Mouse (Mus musculus): ENCODE results near the gene Gm44965. TPM values are rescaled to one million over a fixed set of nuclear protein-coding genes. Genes with fewer than 3 reads are reported as not detected.

Gene Gm44965
- total and polyA plus RNA-seq, 3 experiments: not detected

DNA sequence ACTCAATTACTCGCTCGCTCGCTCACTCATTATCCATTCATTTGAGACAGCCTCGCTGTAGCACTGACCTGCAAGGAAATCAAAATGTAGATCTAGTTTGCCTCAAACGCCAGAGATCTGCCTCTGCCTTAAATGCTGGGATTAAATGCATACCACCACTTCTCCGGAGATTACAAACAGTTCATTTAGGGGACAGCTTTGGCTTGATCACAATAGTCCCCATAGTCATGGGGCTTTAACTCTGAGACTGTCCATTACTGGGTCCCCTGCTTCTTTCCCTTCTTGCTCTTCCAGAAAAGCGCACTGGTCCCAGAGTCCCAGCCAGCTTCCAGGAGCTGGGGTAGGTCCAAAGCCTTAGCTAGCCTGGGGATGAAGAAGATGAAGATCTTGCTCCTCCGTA lies 32.7 kb downstream of the Gm44965 start, which contains the start of gene AI854703:
Gene AI854703 (plus strand): TSS at position 301 of the 400 bp plus-strand sequence.
- no peak for DNase-seq

DNA sequence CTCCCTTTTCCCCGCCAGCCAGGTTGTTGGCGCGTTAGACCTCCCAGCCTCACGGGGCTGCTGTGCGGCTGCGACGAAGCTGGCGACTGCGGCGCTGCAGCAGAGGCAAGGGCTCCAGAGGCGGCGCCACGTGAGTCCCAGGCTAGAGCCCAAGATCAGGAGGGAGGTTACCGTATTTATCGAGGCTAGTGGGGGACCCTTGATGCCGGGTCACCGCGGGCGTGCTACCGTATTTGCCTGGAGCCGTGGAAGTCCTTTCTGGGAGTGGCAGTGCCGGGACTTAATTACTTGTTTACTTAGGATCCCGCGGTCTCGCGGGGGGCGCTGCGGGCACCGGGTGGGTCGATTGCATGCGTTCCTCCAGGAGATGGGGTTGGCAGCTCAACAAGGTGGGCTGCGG lies 33.2 kb downstream of the Gm44965 start:
- peak; percentile 77 for DNase-seq

DNA sequence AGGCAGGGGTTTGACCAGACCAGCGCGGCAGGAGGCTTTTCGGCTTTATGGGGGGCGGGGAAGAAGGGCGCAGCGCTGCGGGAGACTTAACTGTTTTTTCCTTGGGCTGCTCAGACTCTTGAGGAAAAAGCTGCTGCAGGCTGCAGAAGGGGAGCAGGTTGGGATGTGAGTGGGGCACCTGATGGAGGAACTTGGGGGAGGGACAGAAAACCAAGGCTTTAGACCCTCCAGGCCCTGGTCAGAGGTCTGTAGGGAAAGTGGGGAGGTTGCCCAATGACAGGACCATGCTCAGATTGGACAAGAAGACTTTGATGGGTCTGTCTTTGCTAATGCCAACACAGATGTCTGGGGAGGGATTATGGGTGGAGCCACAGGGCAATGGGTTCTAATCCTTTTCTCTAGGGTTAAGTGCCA lies 33.8 kb downstream of the Gm44965 start:
- DNase-seq: no peak

DNA sequence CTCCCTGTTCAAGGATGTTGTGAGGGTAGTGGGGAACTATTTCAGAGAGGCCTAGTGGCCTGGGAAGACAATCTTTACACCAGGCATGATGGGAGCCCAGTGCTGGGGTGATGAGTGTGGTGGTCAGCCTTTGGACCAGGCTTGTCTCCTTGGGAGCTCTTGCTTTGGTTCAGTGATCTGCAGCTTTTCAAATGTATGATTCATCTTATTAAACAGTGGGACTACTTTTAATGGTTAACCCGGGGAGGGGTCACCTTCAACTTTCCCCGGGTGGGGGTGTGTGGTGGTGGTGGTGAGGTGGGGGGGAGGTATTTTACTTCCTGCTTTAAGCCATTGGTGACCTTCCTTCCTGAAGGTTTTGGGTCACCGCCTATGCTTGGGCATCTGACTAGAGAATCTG lies 34.6 kb downstream of the Gm44965 start:
- DNase-seq: no peak

DNA sequence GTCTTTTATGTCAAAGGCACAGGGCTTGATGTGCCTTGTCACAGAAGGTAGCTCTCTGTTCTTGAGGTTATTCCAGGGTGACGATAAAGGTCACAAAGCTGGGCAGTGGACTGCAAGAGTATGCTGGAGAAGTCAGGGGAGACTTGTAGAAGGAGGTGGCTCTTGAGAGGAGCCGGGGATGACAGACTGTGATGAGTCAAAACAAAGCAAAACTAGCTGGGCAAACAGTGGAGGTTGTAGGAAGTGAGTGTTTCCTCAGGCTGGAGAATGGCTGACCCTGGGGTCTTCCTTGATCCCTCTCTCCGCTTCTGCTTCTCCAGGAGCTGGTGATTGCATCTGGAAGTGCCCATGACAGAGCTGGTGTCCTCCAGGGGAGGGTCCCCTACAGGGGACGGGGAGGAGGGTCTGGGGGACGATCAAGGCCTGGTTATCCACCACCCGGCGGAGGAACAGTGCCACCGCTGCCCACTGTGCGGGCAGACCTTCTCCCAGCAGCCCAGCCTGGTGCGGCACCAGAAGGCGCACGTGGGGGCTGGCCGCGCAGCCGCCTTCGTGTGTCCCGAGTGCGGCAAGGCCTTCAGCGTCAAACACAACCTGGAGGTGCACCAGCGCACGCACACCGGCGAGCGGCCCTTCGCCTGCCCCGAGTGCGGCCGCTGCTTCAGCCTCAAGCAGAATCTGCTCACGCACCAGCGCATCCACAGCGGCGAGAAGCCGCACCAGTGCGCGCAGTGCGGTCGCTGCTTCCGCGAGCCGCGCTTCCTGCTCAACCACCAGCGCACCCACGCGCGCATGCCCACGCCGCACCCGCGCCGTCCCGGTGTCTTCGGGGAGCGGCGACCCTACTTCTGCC lies 35.3 kb downstream of the Gm44965 start:
- peak; percentile 36 for DNase-seq

DNA sequence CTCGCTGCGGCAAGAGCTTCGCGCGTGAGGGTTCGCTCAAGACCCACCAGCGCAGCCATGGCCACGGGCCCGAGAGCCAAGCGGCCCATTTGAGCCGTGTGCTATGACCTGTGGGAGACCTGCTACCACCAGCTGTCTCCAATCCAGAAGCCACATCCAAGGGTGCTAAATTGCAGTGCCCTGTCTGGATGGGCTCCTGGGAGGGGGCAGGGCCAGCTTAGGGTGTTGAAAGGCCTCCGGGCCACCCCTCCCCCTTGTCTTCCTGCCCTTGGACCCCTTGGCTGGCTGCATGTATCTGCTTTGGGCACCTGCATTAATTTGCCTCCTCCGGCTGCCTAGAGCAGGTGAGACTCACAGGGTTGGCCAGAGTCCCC lies 35.9 kb downstream of the Gm44965 start:
- no peak for DNase-seq

DNA sequence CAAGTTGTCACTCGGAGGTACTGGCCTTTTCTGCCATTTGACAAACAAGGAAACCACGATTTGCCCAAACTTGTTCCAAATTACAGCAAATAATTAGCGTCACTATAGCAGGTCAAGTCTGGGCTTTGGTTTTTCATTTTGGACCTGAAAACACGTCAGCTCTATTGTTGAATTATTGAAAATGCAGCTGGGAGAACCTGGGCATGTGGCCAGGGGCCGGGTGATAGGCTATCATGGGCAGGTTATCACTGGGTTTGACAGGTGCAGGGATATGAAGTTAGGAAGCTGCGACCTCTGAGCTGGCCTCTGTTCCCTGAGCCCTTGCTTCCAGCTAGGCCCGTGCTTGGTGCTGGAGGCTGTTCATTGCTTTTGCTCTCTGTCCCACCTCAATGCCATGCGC lies 37.1 kb downstream of the Gm44965 start:
- DNase-seq: no peak

DNA sequence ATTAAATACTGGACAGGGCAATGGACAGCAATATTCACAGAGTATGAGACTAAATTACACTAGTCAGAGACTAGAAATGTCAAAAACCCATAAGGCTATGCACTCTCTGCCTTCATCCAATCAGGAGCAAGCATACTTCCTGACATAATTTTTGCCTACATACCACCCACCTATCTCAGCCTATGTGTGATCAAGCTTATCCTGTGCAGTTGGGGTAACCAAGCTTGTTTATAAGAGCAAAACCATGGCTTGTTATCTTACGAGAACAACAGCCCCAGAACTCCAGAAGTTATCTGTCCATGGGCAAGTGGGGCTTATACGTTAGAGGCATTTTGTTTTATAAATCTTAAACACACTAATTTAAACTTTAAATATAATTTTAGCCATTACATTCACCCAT lies 41.4 kb downstream of the Gm44965 start:
- no peak for DNase-seq

DNA sequence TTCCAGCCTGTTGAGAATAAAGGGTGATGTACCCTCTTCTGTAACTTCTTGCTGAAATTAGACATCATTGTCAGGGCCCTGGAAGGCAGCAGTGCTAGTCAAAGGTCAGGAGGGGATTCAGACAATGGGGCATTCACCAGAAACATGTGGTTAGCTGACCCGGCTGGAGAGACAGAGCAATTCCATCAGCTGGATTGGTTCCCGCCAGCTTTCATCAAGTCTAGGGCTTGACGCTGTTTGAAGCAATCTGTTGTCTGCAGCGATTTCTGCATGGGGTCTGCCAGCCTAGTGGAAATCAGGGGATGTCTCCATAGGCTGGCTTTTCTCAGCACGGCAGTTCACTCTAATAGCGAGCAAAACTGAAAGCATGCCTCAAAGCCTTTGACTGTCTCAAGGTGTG lies 42.8 kb downstream of the Gm44965 start:
- no peak for DNase-seq

DNA sequence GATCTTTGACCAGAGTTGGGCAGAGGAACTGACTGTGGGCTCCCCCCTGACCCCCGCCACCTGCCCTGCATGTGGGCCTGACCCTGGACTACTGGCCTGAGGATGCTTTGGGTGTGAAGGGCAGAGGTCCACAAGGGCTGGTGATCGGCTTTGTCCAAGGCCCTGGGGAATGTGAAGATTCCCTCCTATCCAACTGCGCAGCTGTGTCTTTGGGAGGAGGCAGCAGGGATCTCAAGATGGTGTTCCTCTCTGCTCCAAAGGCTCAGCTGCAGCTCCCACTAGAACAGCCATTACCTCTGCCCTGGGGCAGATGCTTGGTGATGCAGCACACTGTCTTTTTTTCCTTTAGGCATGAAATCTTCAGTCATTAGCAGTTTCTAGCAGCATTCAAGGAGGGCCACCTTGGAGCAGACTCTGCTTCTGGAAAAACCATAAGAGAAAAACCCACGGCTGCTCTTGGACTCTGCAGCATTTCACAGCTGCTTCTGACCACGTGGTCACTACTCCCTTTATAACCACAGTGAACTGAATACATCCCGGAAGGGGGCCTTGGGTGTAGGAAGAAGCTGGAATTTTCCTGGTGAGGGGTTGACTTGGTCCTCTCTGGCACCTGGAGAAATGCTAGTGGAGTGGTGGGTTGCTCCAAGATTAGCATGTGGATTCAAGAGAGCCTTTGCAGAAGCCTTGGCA lies 44.2 kb downstream of the Gm44965 start:
- no peak for DNase-seq

DNA sequence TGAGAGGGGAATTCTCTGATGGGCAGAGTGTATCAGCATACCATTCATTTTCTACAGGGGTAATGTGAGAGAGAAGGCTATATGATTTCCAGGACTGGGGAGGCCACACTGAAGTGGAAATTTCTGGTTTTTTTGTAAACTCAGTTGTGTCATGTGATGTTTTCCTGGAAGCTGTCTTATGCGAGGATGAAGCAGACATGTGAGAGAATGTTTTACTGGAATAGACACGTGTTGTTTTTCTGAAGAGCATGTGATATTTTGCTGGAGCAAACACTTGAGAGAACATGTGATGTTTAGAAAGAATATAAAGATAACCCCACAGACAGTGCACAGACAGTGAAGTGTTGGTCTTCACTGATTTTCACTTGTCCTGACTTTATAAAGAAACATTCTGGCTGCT lies 44.8 kb downstream of the Gm44965 start:
- DNase-seq: no peak

DNA sequence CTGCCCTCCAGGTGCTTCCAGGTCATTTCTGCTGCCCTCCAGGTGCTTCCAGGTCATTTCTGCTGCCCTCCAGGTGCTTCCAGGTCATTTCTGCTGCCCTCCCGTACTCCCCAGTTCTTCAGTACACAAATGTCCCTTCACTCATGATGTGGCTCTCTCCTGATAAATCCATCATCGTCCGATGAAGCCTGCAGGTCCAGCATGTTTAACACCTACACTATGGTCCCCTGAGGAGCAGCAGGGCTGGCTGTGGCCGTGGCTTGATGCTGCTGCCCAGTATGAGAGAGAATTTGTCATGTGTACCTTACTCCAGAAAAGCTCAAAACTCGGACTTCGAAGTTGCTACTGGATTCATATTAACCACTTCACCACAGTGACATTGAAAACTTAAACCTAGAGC lies 47.6 kb downstream of the Gm44965 start:
- DNase-seq: no peak

DNA sequence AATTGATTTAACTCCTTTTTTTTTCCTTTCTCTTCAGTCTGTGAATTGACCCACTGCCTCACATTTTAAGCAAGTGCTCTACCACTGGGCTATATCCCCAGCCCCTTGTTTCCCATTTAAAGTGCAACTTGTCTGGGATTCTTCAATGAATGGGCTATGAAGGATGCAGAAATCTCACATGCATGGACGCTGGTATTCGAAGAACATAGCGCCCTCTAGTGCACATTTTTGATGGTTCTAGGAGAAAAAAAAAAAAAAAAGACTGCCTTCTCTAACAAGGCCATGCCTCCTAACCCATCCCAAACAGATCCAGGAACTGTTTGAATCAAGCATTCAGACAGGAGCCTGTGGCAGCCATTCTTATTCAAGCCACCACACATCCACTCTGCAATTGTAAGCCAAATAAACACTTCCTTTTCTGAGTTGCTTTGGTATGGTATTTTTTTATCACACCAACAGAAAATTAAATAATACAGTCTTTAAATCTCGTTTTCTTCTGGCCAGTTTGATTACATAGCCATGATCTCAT lies 49.1 kb downstream of the Gm44965 start:
- DNase-seq: peak; percentile 30

DNA sequence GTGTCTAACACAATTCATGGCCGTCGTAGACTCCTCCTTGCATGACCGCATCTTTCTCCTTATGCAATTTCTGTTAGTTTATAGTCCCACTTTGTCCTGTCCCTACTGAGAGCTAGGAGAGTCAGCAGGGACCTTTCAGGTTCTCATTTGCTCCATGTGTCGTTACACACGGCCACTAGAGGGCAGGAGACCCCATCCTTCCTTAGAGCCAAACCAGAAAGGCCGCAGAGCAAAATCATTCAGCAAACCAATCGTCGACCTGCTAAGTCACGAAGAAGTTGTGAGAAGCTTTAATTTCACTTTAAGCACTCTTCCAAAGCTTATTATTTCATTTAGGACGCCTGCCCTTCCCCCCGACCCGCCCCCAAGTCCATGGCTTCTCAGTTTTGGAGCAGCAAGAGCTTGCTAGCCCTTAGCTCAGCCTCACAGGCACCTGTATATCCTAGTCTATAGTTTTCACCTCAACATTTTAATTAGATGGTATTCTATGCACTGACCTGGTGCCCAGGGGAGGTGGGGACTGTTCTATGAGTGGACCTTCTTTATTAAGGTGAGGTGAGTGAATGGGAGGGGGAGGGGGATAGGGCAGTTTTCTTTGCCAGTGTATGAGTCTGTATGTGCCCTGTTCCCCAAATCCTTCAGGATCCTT lies 52.0 kb downstream of the Gm44965 start:
- peak; percentile 75 for DNase-seq

DNA sequence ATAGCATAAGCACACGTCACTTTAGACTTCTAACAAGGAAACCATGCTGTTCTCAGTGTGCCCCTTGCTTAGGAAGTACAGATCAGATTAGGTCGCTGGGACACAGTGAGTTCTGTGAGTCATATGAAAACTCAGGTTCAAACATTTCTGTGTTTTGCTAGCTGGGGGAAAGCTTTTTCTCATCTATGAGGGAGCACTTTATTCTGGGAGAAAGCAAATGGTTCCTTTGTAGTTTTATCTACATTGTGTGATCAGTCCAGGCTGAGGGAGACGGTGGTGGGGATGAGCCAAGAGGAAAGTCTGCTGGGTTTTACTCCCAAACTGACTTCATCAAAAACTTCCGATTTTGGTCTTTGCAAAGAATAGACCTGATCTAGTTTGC lies 52.6 kb downstream of the Gm44965 start:
- no peak for DNase-seq

DNA sequence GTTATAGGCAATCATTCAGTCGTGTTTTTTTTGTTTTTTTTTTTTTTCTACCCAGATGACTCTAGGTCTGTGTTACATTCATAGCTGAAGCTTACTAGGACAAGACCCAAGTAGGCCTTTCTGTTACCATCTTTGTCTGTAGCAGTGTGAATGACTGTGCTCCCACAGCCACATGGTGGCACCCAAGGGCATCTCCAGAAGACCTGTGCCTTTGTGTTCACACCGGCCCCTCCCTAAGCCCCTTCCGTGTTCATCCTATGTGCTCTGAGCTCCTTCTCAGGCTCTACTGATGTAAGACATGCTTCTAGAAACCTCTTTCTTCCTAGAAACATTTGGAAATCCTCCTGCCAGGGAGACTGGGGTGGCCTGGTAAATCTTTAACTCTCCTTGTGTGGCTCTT lies 53.3 kb downstream of the Gm44965 start, which contains the start of gene Gimap8:
Gene Gimap8 (plus strand): TSS at position 240 of the 400 bp plus-strand sequence.
- DNase-seq: peak; percentile 63

DNA sequence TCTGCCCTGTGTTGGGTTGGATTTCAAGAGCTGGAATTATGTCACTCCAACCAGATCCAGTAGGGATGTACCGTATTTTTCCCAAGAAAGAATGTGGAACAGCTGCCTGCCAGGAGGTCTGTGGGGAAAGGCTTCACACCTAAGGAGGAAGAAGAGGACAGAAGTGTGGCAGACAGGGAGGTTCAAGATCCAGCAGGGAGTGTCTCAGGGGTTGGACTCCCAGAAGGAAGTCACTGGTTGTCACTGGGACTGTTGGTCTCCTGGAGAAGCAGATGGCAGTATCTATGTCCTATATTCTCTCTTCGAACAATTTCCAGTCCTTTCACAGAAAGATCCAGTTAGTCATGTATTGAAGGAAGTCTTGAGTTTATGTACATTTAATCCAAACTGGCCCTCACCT lies 53.9 kb downstream of the Gm44965 start:
- DNase-seq: no peak

DNA sequence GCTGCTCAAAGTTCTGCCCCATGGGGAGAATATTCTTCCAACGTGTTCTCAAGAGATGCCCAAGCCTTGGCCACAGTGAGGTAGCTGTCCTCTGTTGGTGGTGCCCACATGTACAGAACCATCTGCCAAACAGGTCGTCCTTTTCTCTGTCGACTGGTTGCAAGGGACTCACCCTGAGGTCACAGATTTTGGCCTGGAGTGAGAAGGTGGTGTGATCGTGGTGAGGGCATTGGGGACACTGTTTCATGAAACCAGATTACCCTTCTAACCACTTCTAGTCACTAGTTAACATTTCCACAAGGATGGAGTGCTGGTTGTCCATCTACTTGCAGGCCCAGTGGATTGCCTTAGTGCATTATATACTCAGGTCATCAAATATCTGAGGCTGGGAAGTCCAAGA lies 55.0 kb downstream of the Gm44965 start:
- no peak for DNase-seq

DNA sequence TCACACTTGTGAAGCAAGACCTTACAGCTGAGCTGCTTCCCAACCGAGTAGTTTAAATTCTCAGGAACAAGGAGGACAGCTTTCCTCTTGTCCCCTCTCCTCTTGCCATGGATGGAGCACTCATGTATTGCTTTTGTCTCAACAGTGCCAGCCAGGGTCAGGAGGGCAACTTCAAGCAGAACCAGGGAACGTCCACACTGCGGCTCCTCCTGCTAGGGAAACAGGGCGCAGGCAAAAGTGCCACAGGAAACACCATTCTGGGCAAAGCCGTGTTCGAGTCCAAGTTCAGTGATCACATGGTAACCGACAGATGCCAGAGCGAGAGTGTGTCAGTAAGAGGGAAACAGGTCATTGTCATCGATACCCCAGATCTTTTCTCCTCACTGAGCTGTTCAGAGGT lies 56.3 kb downstream of the Gm44965 start:
- no peak for DNase-seq

DNA sequence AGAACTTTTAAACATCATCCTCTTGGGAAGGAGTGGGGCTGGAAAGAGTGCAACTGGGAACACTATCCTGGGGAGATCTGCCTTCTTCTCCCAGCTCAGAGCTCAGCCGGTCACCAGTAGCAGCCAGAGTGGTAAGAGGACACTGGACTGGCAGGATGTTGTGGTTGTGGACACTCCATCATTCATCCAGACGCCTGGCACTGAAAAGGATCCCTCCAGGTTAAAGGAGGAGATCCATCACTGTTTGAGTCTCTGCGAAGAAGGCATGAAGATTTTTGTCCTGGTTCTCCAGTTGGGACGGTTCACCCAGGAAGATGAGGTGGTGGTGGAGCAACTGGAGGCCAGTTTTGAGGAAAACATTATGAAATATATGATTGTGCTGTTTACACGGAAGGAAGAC lies 65.0 kb downstream of the Gm44965 start:
- no peak for DNase-seq

DNA sequence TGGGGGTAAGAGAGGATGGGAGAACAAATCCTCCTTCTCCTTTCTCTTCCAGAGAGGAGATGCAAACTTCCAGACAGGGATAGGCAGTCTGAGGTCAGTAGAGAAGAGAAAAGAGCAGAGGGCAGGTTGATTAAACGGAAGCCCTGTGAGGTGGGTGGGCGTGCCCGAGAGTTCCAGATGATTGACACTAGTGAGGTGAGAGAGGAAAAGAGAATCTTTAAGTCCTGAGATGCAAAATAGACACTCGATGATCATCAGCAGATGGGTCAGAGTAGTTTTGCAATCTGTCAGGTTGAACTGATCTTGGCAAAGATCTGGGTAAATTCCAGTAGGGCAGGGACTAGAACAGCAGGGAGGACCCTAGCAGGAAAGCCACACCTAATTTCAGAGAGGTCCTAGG lies 71.0 kb downstream of the Gm44965 start:
- DNase-seq: no peak

DNA sequence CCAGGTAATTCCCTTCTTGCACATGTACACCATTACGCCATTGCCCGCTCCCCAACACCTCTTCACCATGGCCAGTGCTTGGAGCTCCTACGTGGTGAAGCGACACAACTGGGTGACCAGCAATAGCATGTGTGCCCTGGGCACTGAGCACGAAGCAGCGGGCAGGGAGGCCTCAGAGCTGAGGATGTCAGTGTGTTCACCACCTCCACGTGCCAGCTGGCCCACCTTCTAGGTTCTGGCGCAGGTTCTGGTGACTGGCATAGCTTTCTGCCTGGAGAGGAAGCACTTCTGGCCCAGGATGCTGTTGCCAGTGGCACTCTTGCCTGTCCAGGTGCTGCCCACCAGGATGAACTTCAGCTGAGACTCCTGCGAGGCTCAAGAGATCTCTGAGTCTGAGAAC lies 71.7 kb downstream of the Gm44965 start:
- DNase-seq: no peak

DNA sequence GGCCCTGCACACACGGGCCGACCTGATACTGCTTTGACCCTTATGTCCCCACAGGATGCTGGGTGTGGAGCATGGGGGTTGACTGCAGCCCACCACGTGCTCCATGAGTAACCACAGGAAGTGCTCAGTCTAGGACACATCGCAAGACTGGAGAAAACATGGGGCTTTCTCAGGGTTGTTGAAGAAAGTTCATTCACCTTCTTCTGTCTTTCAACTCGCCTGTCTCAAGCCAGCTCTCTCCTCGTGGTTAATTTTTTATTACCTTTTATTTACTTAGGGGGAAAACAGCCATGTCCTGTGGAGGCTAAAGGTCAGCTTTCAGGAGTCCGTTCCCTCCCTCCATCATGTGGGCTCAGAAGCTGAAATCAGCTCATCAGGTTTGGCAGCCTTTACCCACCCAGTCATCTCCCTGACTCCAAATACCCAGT lies 72.4 kb downstream of the Gm44965 start:
- DNase-seq: no peak
